Mouse (Mus musculus): ENCODE data around the gene Arid3c. TPM values are rescaled to one million over a fixed set of nuclear protein-coding genes. Genes with fewer than 3 reads are reported as not detected.
"Not testable (repeated sequence)": the region's sequence is repeated elsewhere in the genome, so short reads cannot be mapped to it uniquely, and the experiment has no call there.

The Arid3c gene
- polyA plus RNA-seq, 1 experiment from 2014 or later: not detected

GRCm38 (mm10) chr4:41707011-41707535, 23.9 kb downstream of the Arid3c start:
- H3K27ac ChIP-seq (replicated peaks; ENCODE audit: low read depth, low read length): no peak overlapping the region
- no peak overlapping the region for H3K4me3 ChIP-seq (ENCODE audit: low read depth, low read length)
- WGBS: 3% methylated on average over 13 of the region's 13 CpGs
- peaks cover 9% of the 10 kb centered on the region for H3K4me1 ChIP-seq (ENCODE audit: control insufficient read depth, insufficient read depth, low read length)
- H3K9ac ChIP-seq (ENCODE audit: low read length): no peak overlapping the region
- peak overlapping the region; percentile 13; the same call in 1 of the 2 replicates for H3K4me2 ChIP-seq (ENCODE audit: low read depth, severe bottlenecking)
- H3K36me3 ChIP-seq (ENCODE audit: control insufficient read depth, insufficient read depth, low read length): 0 out of 2 replicates have a peak, but pooled peaks cover under 1% of the 10 kb centered on the region
- peaks cover 11% of the 10 kb centered on the region for H3K27me3 ChIP-seq (ENCODE audit: control insufficient read depth, insufficient read depth, low read length)
- peak; percentile 56; the same call in 1 of the 2 replicates for ATAC-seq (ENCODE audit: insufficient number of reproducible peaks, low FRiP score, low TSS enrichment, low read depth)
- peak; percentile 84 for DNase-seq (ENCODE audit: low spot score)
- H3K9me3 ChIP-seq (ENCODE audit: control insufficient read depth, low read length): no peaks in the 10 kb centered on the region

GRCm38 (mm10) chr4:41705922-41706754, 24.8 kb downstream of the Arid3c start:
- H3K27ac ChIP-seq (replicated peaks; ENCODE audit: low read depth, low read length): no peak overlapping the region
- H3K27me3 ChIP-seq (ENCODE audit: control insufficient read depth, insufficient read depth, low read length): peaks cover 11% of the 10 kb centered on the region
- no peak for ATAC-seq (ENCODE audit: insufficient number of reproducible peaks, low FRiP score, low TSS enrichment, low read depth)
- 0 out of 2 replicates have a peak, but pooled peaks cover 2% of the 10 kb centered on the region for H3K4me1 ChIP-seq (ENCODE audit: control insufficient read depth, insufficient read depth, low read length)
- no peak for DNase-seq (ENCODE audit: low spot score)
- H3K4me2 ChIP-seq (ENCODE audit: low read depth, severe bottlenecking): no peak overlapping the region
- 77% methylated on average over 19 of the region's 19 CpGs for WGBS
- no peaks in the 10 kb centered on the region for H3K9me3 ChIP-seq (ENCODE audit: control insufficient read depth, low read length)
- H3K4me3 ChIP-seq (ENCODE audit: low read depth, low read length): no peak overlapping the region
- H3K9ac ChIP-seq (ENCODE audit: low read length): no peak overlapping the region
- H3K36me3 ChIP-seq (ENCODE audit: control insufficient read depth, insufficient read depth, low read length): no peaks in the 10 kb centered on the region

GRCm38 (mm10) chr4:41704651-41705050, 26.3 kb downstream of the Arid3c start:
- no peaks in the 10 kb centered on the region for H3K9me3 ChIP-seq (ENCODE audit: control insufficient read depth, low read length)
- WGBS: 0% methylated on average over 5 of the region's 5 CpGs
- no peak overlapping the region for H3K27ac ChIP-seq (replicated peaks; ENCODE audit: low read depth, low read length)
- no peak overlapping the region for H3K4me2 ChIP-seq (ENCODE audit: low read depth, severe bottlenecking)
- no peak overlapping the region for H3K9ac ChIP-seq (ENCODE audit: low read length)
- no peaks in the 10 kb centered on the region for H3K36me3 ChIP-seq (ENCODE audit: control insufficient read depth, insufficient read depth, low read length)
- DNase-seq (ENCODE audit: low spot score): no peak
- peaks cover 11% of the 10 kb centered on the region for H3K27me3 ChIP-seq (ENCODE audit: control insufficient read depth, insufficient read depth, low read length)
- H3K4me3 ChIP-seq (ENCODE audit: low read depth, low read length): no peak overlapping the region
- H3K4me1 ChIP-seq (ENCODE audit: control insufficient read depth, insufficient read depth, low read length): 0 out of 2 replicates have a peak, but pooled peaks cover 2% of the 10 kb centered on the region
- ATAC-seq (ENCODE audit: insufficient number of reproducible peaks, low FRiP score, low TSS enrichment, low read depth): no peak

GRCm38 (mm10) chr4:41702226-41702625, 28.7 kb downstream of the Arid3c start:
- not testable (repeated sequence) for H3K4me1 ChIP-seq (ENCODE audit: control insufficient read depth, insufficient read depth, low read length); H3K9me3 ChIP-seq (ENCODE audit: control insufficient read depth, low read length); H3K4me3 ChIP-seq (ENCODE audit: low read depth, low read length); DNase-seq (ENCODE audit: low spot score); H3K27ac ChIP-seq (replicated peaks; ENCODE audit: low read depth, low read length); H3K4me2 ChIP-seq (ENCODE audit: low read depth, severe bottlenecking); H3K36me3 ChIP-seq (ENCODE audit: control insufficient read depth, insufficient read depth, low read length); H3K9ac ChIP-seq (ENCODE audit: low read length); ATAC-seq (ENCODE audit: insufficient number of reproducible peaks, low FRiP score, low TSS enrichment, low read depth)
- WGBS: 65% methylated on average over 2 of the region's 2 CpGs
- H3K27me3 ChIP-seq (ENCODE audit: control insufficient read depth, insufficient read depth, low read length): peaks cover 11% of the 10 kb centered on the region

GRCm38 (mm10) chr4:41700224-41700623, 30.7 kb downstream of the Arid3c start:
- ATAC-seq (ENCODE audit: insufficient number of reproducible peaks, low FRiP score, low TSS enrichment, low read depth); H3K9me3 ChIP-seq (ENCODE audit: control insufficient read depth, low read length); H3K27me3 ChIP-seq (ENCODE audit: control insufficient read depth, insufficient read depth, low read length); H3K4me1 ChIP-seq (ENCODE audit: control insufficient read depth, insufficient read depth, low read length); H3K9ac ChIP-seq (ENCODE audit: low read length); H3K4me2 ChIP-seq (ENCODE audit: low read depth, severe bottlenecking); H3K4me3 ChIP-seq (ENCODE audit: low read depth, low read length); H3K36me3 ChIP-seq (ENCODE audit: control insufficient read depth, insufficient read depth, low read length); H3K27ac ChIP-seq (replicated peaks; ENCODE audit: low read depth, low read length); DNase-seq (ENCODE audit: low spot score): not testable (repeated sequence)
- 86% methylated on average over 1 of the region's 8 CpGs for WGBS

- not testable (repeated sequence) for H3K4me1 ChIP-seq (ENCODE audit: control insufficient read depth, insufficient read depth, low read length); DNase-seq (ENCODE audit: low spot score); H3K9me3 ChIP-seq (ENCODE audit: control insufficient read depth, low read length); H3K27ac ChIP-seq (replicated peaks; ENCODE audit: low read depth, low read length); ATAC-seq (ENCODE audit: insufficient number of reproducible peaks, low FRiP score, low TSS enrichment, low read depth); H3K4me2 ChIP-seq (ENCODE audit: low read depth, severe bottlenecking); H3K9ac ChIP-seq (ENCODE audit: low read length); H3K36me3 ChIP-seq (ENCODE audit: control insufficient read depth, insufficient read depth, low read length); H3K27me3 ChIP-seq (ENCODE audit: control insufficient read depth, insufficient read depth, low read length); H3K4me3 ChIP-seq (ENCODE audit: low read depth, low read length)
- 70% methylated on average over 9 of the region's 10 CpGs for WGBS
Measured at GRCm38 (mm10) chr4:41699783-41700182, 31.2 kb downstream of the Arid3c start, which contains the start of gene Il11ra1. Gene Il11ra1, plus strand, starts transcription at chr4:41699989.

GRCm38 (mm10) chr4:41698421-41699016, 32.4 kb downstream of the Arid3c start:
- not testable (repeated sequence) for H3K4me1 ChIP-seq (ENCODE audit: control insufficient read depth, insufficient read depth, low read length); H3K9ac ChIP-seq (ENCODE audit: low read length); H3K27me3 ChIP-seq (ENCODE audit: control insufficient read depth, insufficient read depth, low read length); ATAC-seq (ENCODE audit: insufficient number of reproducible peaks, low FRiP score, low TSS enrichment, low read depth); H3K27ac ChIP-seq (replicated peaks; ENCODE audit: low read depth, low read length); DNase-seq (ENCODE audit: low spot score); H3K9me3 ChIP-seq (ENCODE audit: control insufficient read depth, low read length); H3K36me3 ChIP-seq (ENCODE audit: control insufficient read depth, insufficient read depth, low read length); H3K4me3 ChIP-seq (ENCODE audit: low read depth, low read length)
- WGBS: 5% methylated on average over 16 of the region's 32 CpGs
- peak overlapping the region; percentile 7; the same call in 1 of the 2 replicates for H3K4me2 ChIP-seq (ENCODE audit: low read depth, severe bottlenecking)

GRCm38 (mm10) chr4:41696930-41697841, 33.8 kb downstream of the Arid3c start, which contains the start of gene Cntfr:
Gene Cntfr, minus strand, starts transcription at chr4:41697089.
- not testable (repeated sequence) for H3K36me3 ChIP-seq (ENCODE audit: control insufficient read depth, insufficient read depth, low read length); ATAC-seq (ENCODE audit: insufficient number of reproducible peaks, low FRiP score, low TSS enrichment, low read depth); H3K9ac ChIP-seq (ENCODE audit: low read length); H3K4me1 ChIP-seq (ENCODE audit: control insufficient read depth, insufficient read depth, low read length); H3K4me2 ChIP-seq (ENCODE audit: low read depth, severe bottlenecking); H3K27ac ChIP-seq (replicated peaks; ENCODE audit: low read depth, low read length); H3K27me3 ChIP-seq (ENCODE audit: control insufficient read depth, insufficient read depth, low read length); H3K9me3 ChIP-seq (ENCODE audit: control insufficient read depth, low read length); H3K4me3 ChIP-seq (ENCODE audit: low read depth, low read length)
- 9% methylated on average over 32 of the region's 40 CpGs for WGBS
- DNase-seq (ENCODE audit: low spot score): peak; percentile 87
